In genomic region chr19:41241997-41242396, GRCm38 (mm10) we compare ENCODE assay signal across 22 mouse cellular contexts.
"Had no signal": no experiment of that assay in that cellular context is flagged by ENCODE, and none has a peak within 500 bp of the region (broad histone marks: within the 10 kb centered on the region; RNA-seq: fewer than 3 reads in every experiment).

No protein-coding gene starts in this region.

- ATAC-seq: forebrain, embryonic 13.5 days; forebrain, embryonic 14.5 days; forebrain, embryonic 15.5 days; forebrain, embryonic 16.5 days; forebrain, postnatal 0 days had no signal

- DNase-seq: cerebellum, adult 2 months; cerebellum, adult 8-10 months; cerebellum, adult 9-10 months; cerebellum, adult 9-11 months; cerebellum, postnatal 10 days; cerebellum, postnatal 14 days; cerebellum, postnatal 25 days; cerebellum, postnatal 36 days; embryo, embryonic 11 days; forebrain, postnatal 0 days; gastrocnemius, adult 2 months; gastrocnemius, postnatal 10 days; gastrocnemius, postnatal 14 days; gastrocnemius, postnatal 25 days; gastrocnemius, postnatal 36 days; heart, adult 11 months; heart, adult 18-20 months; heart, adult 2 months had no signal
